Mouse (Mus musculus): Measurements from ENCODE around the gene Cpne7.

Gene Cpne7

DNA sequence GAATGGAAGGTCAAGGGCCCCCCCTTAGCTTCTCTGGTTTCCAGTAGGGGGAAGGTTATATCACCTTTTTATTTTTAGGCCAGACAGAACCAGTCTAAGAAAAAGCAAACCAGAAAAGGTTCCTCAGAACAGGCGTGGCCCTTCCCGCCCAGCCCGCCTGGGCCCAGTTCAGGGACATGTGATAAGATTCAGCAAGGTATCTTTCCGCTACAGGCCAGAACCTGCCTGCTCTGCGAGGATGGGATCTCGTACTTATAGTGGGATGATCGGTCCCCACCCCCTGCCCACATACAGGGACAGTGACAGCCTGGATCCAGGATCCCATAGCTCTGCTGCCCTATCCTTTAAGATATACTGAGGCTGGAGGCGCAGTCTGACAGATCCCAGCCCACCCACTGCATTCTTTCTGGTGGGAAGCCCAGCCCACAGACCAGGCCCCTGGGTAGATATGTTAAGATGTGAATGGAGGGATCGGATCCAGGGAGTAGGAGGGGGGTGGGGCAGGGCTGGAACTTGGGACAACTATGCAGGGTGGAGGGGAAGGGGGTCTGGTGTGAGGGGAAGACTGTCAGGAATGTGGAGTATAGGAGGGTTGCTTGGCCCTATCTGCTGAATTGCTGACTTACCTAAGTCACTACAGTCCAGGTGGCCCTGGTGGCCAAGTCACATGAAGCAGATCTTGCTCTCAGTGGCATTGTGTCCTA is 39.0 kb downstream of the Cpne7 start:
- in situ Hi-C loops (cut with MboI; ENCODE audit: unreplicated experiment in 2 of 2): no loop called here

DNA sequence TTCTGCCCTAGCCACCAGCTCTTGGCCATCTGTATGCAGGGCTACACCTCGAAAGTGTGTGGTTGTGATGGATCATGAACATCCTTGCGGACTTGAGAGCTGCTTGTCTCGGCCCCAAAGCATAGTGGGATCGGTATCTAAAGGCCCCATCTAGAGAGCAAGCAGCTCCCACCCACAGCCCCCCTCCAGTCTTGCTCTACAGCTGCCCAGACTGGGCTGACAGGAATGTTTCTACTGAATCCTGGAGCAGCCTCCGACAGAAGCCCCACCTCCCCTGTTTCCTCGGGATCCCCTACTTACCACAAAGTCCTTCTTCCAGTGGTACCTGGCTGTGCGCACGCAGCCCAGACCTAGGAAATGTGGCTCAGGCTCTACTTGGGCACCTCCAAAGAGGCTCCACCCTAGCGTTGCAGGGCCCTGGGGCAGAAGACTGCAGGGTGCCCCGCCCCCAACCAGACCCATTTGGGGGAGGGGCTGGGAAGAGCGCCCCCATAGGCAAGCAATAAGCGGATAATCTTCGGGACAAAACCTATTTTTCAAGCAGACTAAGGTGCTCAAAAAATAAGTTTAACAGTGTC is 40.8 kb downstream of the Cpne7 start, which contains the start of gene Sult5a1:
TSS of gene Sult5a1 (minus strand) at position 428 of the 578 bp plus-strand sequence.
- in situ Hi-C loops (cut with MboI; ENCODE audit: unreplicated experiment in 2 of 2): no loop called here

DNA sequence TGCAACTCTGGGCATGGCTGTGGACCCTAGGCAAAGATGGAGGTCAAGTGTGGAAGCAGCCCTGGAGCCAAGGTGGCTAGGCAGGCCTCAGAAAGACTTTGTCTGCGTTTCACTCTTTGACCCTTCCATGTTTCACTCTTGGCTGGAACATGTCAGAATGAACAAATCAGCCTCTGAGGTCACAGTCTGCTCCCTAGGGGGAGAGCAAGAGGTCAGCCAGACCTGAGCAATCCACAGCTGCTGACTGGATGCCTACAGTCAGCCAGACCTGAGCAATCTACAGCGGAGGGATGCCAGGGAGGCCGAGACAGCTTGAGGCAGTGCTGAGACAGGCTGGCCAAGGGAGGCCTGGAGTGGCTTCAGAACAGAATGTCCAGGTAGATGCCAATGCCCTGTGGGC is 64.2 kb downstream of the Cpne7 start:
- in situ Hi-C loops (cut with MboI; ENCODE audit: unreplicated experiment in 2 of 2): no loop called here

Measured in v-Abl transformed pro-B cells (cell line).